Mouse (Mus musculus): ENCODE data around the gene Swap70.

Gene Swap70

GRCm38 (mm10) chr7:110286838-110287475, 65.4 kb downstream of the Swap70 start:
- in situ Hi-C loops (cut with MboI; ENCODE audit: low pct_unique_long_range_greater_than_20kb in 1 of 2, low sequenced_read_pairs in 2 of 2, unreplicated experiment in 1 of 2): loop anchor here in 1 of 2 experiments (5.0 kb wide), 1 partner anchor 340 kb away; the partner anchor contains the start of gene Adm

GRCm38 (mm10) chr7:110287476-110288071, 66.1 kb downstream of the Swap70 start:
- in situ Hi-C loops (cut with MboI; ENCODE audit: low pct_unique_long_range_greater_than_20kb in 1 of 2, low sequenced_read_pairs in 2 of 2, unreplicated experiment in 1 of 2): loop anchor here in 1 of 2 experiments (5.0 kb wide), 1 partner anchor 340 kb away; the partner anchor contains the start of gene Adm

- in situ Hi-C loops (cut with MboI; ENCODE audit: low pct_unique_long_range_greater_than_20kb in 1 of 2, low sequenced_read_pairs in 2 of 2, unreplicated experiment in 1 of 2): loop anchor here in 1 of 2 experiments (5.0 kb wide), 1 partner anchor 339 kb away; the partner anchor contains the start of gene Adm
These were observed 66.7 kb downstream of the Swap70 start for GRCm38 (mm10) chr7:110288191-110288604.

- in situ Hi-C loops (cut with MboI; ENCODE audit: low pct_unique_long_range_greater_than_20kb in 1 of 2, low sequenced_read_pairs in 2 of 2, unreplicated experiment in 1 of 2): loop anchor here in 1 of 2 experiments (5.0 kb wide), 1 partner anchor 339 kb away; the partner anchor contains the start of gene Adm
These were observed 67.2 kb downstream of the Swap70 start for GRCm38 (mm10) chr7:110288731-110289191.

- in situ Hi-C loops (cut with MboI; ENCODE audit: low pct_unique_long_range_greater_than_20kb in 1 of 2, low sequenced_read_pairs in 2 of 2, unreplicated experiment in 1 of 2): loop anchor here (5.0 to 10.0 kb wide), 2 partner anchors 335 to 338 kb away; partner anchors contain the start of gene Adm (in 2 of the 2)
These were observed 68.1 kb downstream of the Swap70 start for GRCm38 (mm10) chr7:110289647-110290046.

- in situ Hi-C loops (cut with MboI; ENCODE audit: low pct_unique_long_range_greater_than_20kb in 1 of 2, low sequenced_read_pairs in 2 of 2, unreplicated experiment in 1 of 2): loop anchor here in 1 of 2 experiments (10.0 kb wide), 1 partner anchor 328 kb away; the partner anchor contains the start of gene Adm
These were observed 75.5 kb downstream of the Swap70 start for GRCm38 (mm10) chr7:110296889-110297603.

- in situ Hi-C loops (cut with MboI; ENCODE audit: low pct_unique_long_range_greater_than_20kb in 1 of 2, low sequenced_read_pairs in 2 of 2, unreplicated experiment in 1 of 2): loop anchor here in 1 of 2 experiments (10.0 kb wide), 1 partner anchor 327 kb away; the partner anchor contains the start of gene Adm
These were observed 76.1 kb downstream of the Swap70 start for GRCm38 (mm10) chr7:110297611-110298010.

- in situ Hi-C loops (cut with MboI; ENCODE audit: low pct_unique_long_range_greater_than_20kb in 1 of 2, low sequenced_read_pairs in 2 of 2, unreplicated experiment in 1 of 2): loop anchor here in 1 of 2 experiments (10.0 kb wide), 1 partner anchor 327 kb away; the partner anchor contains the start of gene Adm
These were observed 76.6 kb downstream of the Swap70 start for GRCm38 (mm10) chr7:110298090-110298489.

- in situ Hi-C loops (cut with MboI; ENCODE audit: low pct_unique_long_range_greater_than_20kb in 1 of 2, low sequenced_read_pairs in 2 of 2, unreplicated experiment in 1 of 2): loop anchor here in 1 of 2 experiments (10.0 kb wide), 1 partner anchor 326 kb away; the partner anchor contains the start of gene Adm
These were observed 77.4 kb downstream of the Swap70 start for GRCm38 (mm10) chr7:110298739-110299410.

GRCm38 (mm10) chr7:110302886-110303285, 81.4 kb downstream of the Swap70 start:
- in situ Hi-C loops (cut with MboI; ENCODE audit: low pct_unique_long_range_greater_than_20kb in 1 of 2, low sequenced_read_pairs in 2 of 2, unreplicated experiment in 1 of 2): no loop called here

- in situ Hi-C loops (cut with MboI; ENCODE audit: low pct_unique_long_range_greater_than_20kb in 1 of 2, low sequenced_read_pairs in 2 of 2, unreplicated experiment in 1 of 2): no loop called here
These were observed 84.0 kb downstream of the Swap70 start for GRCm38 (mm10) chr7:110305486-110305885.

GRCm38 (mm10) chr7:110306281-110306680, 84.8 kb downstream of the Swap70 start:
- in situ Hi-C loops (cut with MboI; ENCODE audit: low pct_unique_long_range_greater_than_20kb in 1 of 2, low sequenced_read_pairs in 2 of 2, unreplicated experiment in 1 of 2): no loop called here

- in situ Hi-C loops (cut with MboI; ENCODE audit: low pct_unique_long_range_greater_than_20kb in 1 of 2, low sequenced_read_pairs in 2 of 2, unreplicated experiment in 1 of 2): no loop called here
These were observed 86.2 kb downstream of the Swap70 start for GRCm38 (mm10) chr7:110307741-110308140.

- in situ Hi-C loops (cut with MboI; ENCODE audit: low pct_unique_long_range_greater_than_20kb in 1 of 2, low sequenced_read_pairs in 2 of 2, unreplicated experiment in 1 of 2): no loop called here
These were observed 87.7 kb downstream of the Swap70 start for GRCm38 (mm10) chr7:110309246-110309645.

- in situ Hi-C loops (cut with MboI; ENCODE audit: low pct_unique_long_range_greater_than_20kb in 1 of 2, low sequenced_read_pairs in 2 of 2, unreplicated experiment in 1 of 2): no loop called here
These were observed 92.0 kb downstream of the Swap70 start for GRCm38 (mm10) chr7:110313392-110314055.

GRCm38 (mm10) chr7:110314401-110314890, 92.9 kb downstream of the Swap70 start:
- in situ Hi-C loops (cut with MboI; ENCODE audit: low pct_unique_long_range_greater_than_20kb in 1 of 2, low sequenced_read_pairs in 2 of 2, unreplicated experiment in 1 of 2): no loop called here

GRCm38 (mm10) chr7:110315352-110315751, 93.8 kb downstream of the Swap70 start:
- in situ Hi-C loops (cut with MboI; ENCODE audit: low pct_unique_long_range_greater_than_20kb in 1 of 2, low sequenced_read_pairs in 2 of 2, unreplicated experiment in 1 of 2): no loop called here
